Mouse (Mus musculus) testis, adult 2 months (tissue): ENCODE results near the gene Rpp21. TPM values are rescaled to one million over a fixed set of nuclear protein-coding genes. Genes with fewer than 3 reads are reported as not detected.

Experiments used
- H3K27ac ChIP-seq: fragments of 200-500 bp; 2 replicates; pipeline ENCODE4 v1.5.1; 2012; ENCODE audit warnings: low read depth, low read length; ENCODE audit not compliant: control insufficient read depth, insufficient read depth
- H3K27me3 ChIP-seq: fragments of 200-500 bp; 2 replicates; pipeline ENCODE4 v1.6.1; 2012; ENCODE audit warnings: mild to moderate bottlenecking, low read length, moderate library complexity; ENCODE audit not compliant: control insufficient read depth, insufficient read depth
- H3K36me3 ChIP-seq: fragments of 200-500 bp; 2 replicates; pipeline ENCODE4 v1.6.1; 2012; ENCODE audit warnings: mild to moderate bottlenecking, low read length; ENCODE audit not compliant: control insufficient read depth, insufficient read depth
- H3K4me1 ChIP-seq: fragments of 200-500 bp; 2 replicates; pipeline ENCODE4 v1.6.1; 2012; ENCODE audit warnings: low read length; ENCODE audit not compliant: control insufficient read depth, insufficient read depth
- H3K4me3 ChIP-seq: fragments of 200-500 bp; 2 replicates; pipeline ENCODE4 v1.5.1; 2012; ENCODE audit warnings: low read depth, mild to moderate bottlenecking, low read length, moderate library complexity, mixed read lengths; ENCODE audit not compliant: control insufficient read depth
- CTCF ChIP-seq: fragments of 200-500 bp; IDR thresholded peaks from 2 replicates; pipeline ENCODE4 v1.5.1; 2012; ENCODE audit warnings: low read depth, mild to moderate bottlenecking, inconsistent platforms, low read length, moderate library complexity; ENCODE audit not compliant: control insufficient read depth, insufficient read depth, insufficient replicate concordance
- POLR2A ChIP-seq: fragments of 200-500 bp; IDR thresholded peaks from 2 replicates; pipeline ENCODE4 v1.6.1; 2012; ENCODE audit warnings: low read depth, mild to moderate bottlenecking, inconsistent platforms, low read length, moderate library complexity; ENCODE audit not compliant: control insufficient read depth
- polyA plus RNA-seq: library from polyadenylated mRNA; depleted of rRNA; stranded (reverse); fragments of >200 nt; gene quantifications from 2 replicates; pipeline ENCODE4 v1.2.3, GENCODE M21; 2012; rRNA removed

The Rpp21 gene
- polyA plus RNA-seq, 1 experiment: 82.5 TPM

DNA sequence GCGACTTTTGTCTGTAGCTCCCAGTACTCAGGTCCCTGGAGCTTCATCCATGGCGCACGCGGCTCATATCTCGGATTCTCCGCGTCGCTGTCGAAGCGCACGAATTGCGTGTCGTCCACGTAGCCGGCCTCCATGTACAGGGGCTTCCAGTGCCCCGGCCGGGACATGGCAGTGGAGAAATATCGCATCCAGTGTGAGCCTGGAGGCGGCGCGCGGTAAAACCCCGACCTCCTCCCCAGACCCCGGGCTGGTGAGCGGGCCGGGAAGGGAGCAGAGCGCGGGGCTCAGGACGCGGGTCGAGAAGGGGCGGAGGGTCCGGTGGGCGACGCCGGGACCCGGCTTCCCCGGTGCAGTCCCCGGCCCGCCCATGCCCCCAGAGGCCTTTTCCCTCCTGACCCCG is 52.0 kb downstream of the Rpp21 start:
- Histone ChIP-seq H3K4me1 (peaks cover 5% of the 10 kb centered on the region), H3K4me3 (peak overlapping the region; percentile 1), H3K27me3 (no peaks in the 10 kb centered on the region), H3K36me3 (no peaks in the 10 kb centered on the region), H3K27ac (no peak overlapping the region)
- TF ChIP-seq POLR2A (no peak), CTCF (no peak)

Other genes with a start within 250 kb of the Rpp21 start
- 0.07 and 0.17 TPM in 2 replicates for gene H2-T24, start 237.5 kb downstream of the Rpp21 start, polyA plus RNA-seq
- 2.8 and 4.7 TPM in 2 replicates for gene H2-T23, start 225.2 kb downstream of the Rpp21 start, polyA plus RNA-seq
- gene H2-T22, start 215.3 kb downstream of the Rpp21 start, polyA plus RNA-seq: 1.6 and 2.1 TPM in 2 replicates
- not detected in 2 replicates for gene Gm6034, start 215.1 kb downstream of the Rpp21 start, polyA plus RNA-seq
- gene Gm11127, start 199.7 kb downstream of the Rpp21 start, polyA plus RNA-seq: 0.22 and 0.29 TPM in 2 replicates
- gene Gm19684, start 136.4 kb downstream of the Rpp21 start, polyA plus RNA-seq: not detected in 2 replicates
- gene Gm7030, start 128.6 kb downstream of the Rpp21 start, polyA plus RNA-seq: not detected in 2 replicates
- 0.21 TPM in 1 of 2 replicates, not detected in the other for gene Gm8909, start 89.5 kb downstream of the Rpp21 start, polyA plus RNA-seq
- 0.05 TPM in 1 of 2 replicates, not detected in the other for gene H2-T3, start 67.8 kb downstream of the Rpp21 start, polyA plus RNA-seq
- gene Trim39, start 14.2 kb upstream of the Rpp21 start, polyA plus RNA-seq: 44.3 and 45.4 TPM in 2 replicates
- 0.12 TPM in 1 of 2 replicates, not detected in the other for gene H2-M10.2, start 28.4 kb upstream of the Rpp21 start, polyA plus RNA-seq
- not detected in 2 replicates for gene H2-M10.1, start 68.1 kb upstream of the Rpp21 start, polyA plus RNA-seq
- 0.12 and 0.16 TPM in 2 replicates for gene H2-M10.3, start 110.3 kb upstream of the Rpp21 start, polyA plus RNA-seq
- gene H2-M10.4, start 204.3 kb upstream of the Rpp21 start, polyA plus RNA-seq: not detected in 2 replicates